Mouse (Mus musculus): ENCODE measurements around the gene Xpnpep1.

Gene Xpnpep1

DNA sequence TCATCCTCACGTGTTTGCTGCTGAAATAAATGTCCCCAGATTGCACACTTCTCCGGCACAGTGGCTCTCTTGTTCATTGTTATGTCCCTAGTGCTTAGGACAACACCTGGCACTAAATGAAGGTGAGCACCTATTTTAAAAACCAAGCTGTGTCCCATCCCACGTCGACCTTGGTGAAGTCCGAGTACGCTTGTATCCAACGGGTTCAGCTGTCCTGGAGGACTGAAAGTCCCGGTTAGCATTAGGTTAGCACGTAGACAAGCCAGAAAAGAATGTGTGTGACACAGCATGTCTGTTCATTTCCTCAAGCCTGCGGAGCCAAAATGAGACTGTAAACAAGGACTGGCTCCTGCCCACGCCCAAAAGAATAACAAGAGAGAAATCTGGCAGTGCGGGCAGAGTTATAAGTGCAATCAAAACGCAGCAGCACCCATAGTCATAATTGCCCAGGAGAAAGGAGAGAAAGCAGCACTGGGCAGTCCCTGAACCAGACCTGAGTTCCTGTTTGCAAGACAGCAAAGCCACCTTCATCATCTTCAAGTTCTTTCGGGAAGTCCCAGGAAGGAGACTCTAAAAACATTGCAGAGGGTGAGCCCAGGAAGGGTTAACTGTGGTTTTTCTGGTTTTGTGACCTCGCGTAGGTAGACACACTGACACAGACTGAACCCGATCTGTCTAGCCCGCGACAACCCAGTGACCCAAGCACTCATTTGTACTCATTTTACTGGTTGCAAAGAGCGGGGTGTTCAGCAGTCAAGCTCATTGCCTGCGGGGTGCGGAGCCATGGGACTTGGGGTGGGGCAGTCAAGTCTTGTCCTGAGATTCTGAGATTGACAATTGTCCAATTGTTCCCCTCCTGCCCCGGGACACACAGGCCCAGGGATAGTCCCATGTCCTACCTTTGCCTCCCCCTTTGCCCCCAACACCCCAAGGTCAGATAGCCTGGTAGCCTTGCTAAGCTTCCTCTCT, at the start of gene Xpnpep1:
TSS of gene Xpnpep1 (minus strand) at position 51 of the 969 bp plus-strand sequence.
- DNase-seq = no peak

DNA sequence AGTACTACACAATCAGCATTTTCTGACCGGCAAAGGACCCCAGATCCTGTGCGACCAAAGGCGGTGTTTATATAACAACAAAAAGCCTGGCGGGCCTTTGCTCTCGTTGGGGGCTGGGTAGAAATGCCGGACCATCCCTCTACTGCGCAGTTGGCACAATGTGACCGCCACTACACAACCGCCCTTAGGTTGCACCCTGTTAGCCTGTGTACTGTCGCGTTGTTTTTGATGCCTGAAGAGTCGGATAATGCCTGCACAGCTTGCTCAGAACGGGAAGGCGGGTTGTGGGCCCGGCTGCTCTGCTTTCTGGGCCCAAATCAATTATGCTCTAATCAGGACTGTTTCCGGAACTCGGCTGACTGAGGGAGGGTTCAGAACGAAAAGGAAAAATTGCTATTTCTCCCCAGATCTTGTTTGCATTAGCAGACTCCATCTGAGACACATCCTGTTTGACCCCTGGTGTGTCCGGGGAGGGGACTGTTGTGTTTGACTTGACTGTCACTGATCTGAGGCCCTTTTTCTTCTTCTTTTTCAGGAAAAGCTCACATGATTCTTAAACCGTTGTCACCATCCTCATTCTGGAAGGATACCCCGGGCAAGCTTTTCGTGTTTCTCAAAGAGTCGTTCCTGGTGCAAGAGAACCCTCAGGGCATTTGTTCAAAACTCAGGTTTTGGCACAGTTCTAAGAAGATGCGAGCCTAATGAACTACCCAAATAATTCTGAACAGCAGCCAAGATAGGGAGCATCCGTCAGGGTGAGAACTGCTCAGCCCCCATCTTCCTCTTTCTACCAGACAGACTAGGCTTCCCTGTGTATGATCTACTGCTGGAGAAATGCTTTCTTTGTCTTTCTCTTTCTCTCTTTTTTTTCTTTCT, 47.5 kb upstream of the Xpnpep1 start:
- no peak for DNase-seq

GRCm38 (mm10) chr19:53086861-53087260, 46.8 kb upstream of the Xpnpep1 start:
- DNase-seq = no peak

DNA sequence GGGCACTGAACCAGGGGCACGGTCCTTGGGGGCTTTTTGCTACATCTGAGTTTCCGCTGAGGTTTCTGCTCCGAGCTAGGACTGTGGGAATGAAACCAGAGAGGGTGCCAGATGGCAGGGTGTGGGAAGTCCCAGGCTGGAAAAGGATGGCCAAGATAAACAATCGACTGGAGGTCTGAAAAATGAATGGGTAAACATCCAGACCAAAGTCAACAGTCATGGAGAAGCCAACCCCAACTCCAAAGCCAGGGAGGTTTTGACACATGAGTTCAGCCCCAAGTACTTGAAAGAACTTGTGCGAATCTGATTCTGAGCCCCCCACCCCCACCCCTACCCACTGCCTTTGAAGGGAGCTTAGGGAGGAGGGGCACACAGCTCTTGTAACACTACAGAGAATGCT, 44.7 kb upstream of the Xpnpep1 start:
- no peak for DNase-seq

DNA sequence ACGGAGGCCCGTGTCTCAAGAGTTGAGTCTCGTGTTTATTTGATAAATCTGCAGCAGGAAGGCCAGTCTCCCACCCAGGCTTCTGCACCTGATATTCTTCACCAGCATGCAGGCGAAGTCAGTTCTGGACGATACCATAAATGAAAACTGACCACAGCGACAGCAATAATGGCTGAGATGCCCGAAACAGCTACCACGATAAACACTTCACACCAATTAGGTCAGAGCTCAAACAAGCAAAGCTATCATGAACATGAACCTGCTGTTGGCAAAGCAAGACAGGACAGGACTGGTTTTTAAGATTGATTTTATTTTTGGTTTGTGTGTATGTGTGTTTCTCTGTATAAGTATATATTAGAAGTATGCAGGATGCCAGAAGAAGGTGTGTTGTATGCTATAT, 42.8 kb upstream of the Xpnpep1 start:
- DNase-seq = no peak

GRCm38 (mm10) chr19:53081339-53081738, 41.3 kb upstream of the Xpnpep1 start:
- no peak for DNase-seq

DNA sequence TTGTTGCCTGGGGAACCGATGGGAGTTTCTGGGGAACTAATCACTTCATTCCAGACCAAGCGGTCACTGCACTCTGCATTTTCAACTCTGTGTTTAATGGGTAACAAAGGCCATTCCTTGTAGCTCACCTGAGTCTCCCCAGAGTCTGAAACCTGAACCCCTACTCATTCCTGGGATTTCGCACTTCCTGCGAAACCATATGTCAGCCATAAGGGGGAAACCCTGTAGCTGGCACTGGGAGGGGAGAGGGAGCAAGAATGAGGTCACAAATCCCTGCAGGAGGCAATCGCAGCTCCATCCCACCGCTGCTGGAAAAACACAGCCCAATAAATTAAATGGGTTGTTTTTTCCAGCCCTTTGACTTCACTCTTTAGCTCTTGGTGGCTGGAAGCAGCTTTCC, 40.9 kb upstream of the Xpnpep1 start:
- DNase-seq = no peak

DNA sequence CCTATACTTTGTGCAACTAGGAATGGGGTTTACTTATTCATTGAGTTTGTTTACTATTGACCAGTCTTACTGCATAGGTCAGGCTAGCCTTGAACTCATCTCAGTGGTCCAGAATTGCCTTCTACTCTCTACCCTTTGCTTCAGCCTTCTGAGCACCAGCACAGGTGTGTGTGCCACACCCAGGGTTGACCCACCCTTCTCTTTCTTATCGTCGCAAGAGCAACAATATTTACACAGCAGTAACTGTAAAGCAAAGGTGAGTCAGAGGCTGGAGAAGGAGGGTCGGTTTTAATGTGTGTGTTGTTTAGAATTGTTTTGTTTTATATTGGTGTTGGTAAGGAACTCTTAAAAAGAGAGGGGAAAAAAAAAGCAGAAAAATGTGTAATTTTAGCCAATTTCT, 40.5 kb upstream of the Xpnpep1 start:
- no peak for DNase-seq

GRCm38 (mm10) chr19:53080026-53080425, 40.0 kb upstream of the Xpnpep1 start:
- DNase-seq = no peak

DNA sequence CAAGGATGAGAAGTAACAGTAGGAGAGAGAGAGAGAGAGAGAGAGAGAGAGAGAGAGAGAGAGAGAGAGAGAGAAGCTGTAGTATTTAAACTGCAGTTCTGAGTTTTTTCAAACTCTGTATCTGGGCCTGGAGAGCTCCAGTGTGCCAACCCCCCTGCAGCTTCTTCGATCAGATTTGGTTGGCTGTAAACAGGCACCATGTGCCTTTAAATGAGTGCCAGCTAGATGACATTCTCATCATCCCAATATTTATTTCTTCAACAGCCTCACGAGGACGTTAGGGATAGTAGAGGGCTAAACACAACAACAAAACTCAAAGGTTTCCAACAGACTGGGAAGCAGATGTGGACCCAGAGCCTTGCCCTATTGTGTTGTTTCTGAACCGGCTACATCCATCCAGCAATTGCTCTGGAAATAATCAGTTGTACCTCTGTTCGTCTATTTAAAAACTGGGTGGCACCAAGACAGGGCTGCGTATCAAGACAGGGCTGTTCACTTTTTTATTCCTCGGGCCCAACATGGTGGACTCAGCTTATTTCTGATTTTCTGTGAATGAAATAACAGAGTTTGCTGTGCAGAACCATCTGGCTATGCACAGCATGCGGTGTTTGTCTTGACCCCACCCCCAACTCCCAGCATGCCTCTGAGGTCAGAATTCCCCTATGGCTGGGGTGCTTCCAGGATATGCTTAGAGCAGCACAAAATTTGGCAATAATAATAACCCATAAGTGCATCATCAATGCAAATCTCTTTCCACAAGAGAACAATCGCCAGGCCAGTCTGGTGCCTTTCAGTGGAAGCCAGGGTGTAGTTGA, 38.5 kb upstream of the Xpnpep1 start:
- no peak for DNase-seq

DNA sequence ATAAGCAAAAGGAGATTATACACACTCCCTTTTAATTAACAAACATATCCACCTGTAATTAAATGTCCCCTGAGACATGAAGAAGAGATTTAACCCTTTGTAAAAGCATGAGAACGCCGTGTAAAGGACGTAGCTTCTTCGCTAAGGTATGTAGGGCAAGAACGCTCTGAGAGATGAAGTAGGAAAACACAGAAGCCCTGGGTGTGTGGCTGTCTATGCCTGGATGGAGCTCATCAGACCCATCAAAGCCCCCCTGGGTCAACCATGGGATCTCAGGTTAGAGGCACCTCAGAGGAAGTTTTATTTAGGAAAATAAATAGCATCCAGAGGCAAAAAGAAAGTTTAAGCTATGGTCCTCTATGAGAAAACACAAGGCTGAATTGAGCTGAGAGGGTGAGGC, 37.3 kb upstream of the Xpnpep1 start:
- no peak for DNase-seq

- DNase-seq = no peak
Observed at GRCm38 (mm10) chr19:53076238-53076981, 36.4 kb upstream of the Xpnpep1 start.

GRCm38 (mm10) chr19:53075896-53076237, 35.9 kb upstream of the Xpnpep1 start:
- no peak for DNase-seq

GRCm38 (mm10) chr19:53074899-53075722, 35.1 kb upstream of the Xpnpep1 start:
- DNase-seq = no peak

- DNase-seq = no peak
Observed at GRCm38 (mm10) chr19:53073521-53073920, 33.5 kb upstream of the Xpnpep1 start.

- DNase-seq = no peak
Observed at GRCm38 (mm10) chr19:53072406-53072805, 32.4 kb upstream of the Xpnpep1 start.

DNA sequence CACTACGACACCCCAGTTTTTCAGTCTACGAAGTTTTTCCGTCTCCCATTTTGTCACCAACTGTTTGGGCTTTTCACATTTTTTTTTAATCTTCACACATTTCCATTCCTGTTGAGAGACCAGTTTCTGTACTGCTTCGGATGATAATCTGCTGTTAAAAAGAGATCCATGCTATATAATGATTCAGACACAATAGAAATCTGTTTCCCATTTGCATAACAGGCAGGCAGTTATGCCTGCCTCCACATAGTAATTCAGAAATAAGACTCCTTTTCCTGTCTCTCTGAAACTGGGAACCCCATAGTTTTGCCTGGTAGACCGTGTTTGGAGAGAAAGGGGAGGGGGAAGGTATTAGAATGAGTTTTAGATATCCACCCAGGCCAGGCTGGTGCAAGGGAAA, 31.6 kb upstream of the Xpnpep1 start:
- no peak for DNase-seq

GRCm38 (mm10) chr19:53070870-53071269, 30.9 kb upstream of the Xpnpep1 start:
- no peak for DNase-seq

DNA sequence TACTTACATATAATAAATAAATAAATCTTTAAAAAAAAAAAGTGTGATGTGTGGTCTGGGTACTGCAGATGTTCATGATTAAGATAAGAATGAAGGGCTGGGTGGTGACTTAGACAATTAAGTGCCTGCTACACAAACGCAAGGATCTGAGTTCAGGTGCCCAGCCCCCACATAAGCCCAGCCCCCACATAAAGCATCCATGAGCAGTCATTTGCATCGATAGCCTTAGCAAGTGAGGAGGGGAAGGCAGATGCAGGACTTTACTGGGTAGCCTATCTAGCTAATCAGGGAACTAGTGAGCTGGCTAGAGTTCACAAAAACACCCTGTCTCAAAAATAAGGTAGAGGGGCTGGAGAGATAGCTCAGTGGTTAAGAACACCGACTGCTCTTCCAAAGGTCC, 29.4 kb upstream of the Xpnpep1 start:
- DNase-seq = no peak

DNA sequence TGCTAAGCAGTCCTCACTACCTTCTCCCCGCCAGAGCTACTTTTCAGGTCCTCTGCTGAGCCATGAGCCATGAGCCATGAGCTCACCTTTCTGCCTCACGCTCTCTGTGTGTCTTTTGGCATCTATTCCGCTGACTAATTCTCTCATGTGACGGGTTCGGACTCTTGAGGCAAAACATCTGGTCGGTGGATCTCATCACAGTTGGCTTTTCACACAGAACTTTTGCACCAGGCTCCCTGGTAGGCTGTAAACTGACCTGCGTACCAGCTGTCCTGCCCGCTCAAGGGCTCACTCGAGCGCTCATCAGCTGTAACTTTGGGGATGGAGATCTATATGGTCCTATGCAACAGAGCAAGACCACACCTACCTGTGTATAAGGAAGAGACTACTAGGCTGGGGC, 26.9 kb upstream of the Xpnpep1 start:
- DNase-seq = no peak

GRCm38 (mm10) chr19:53066531-53066930, 26.5 kb upstream of the Xpnpep1 start:
- no peak for DNase-seq
